Mouse (Mus musculus) 3134 (cell line): Measurements from ENCODE around the gene Gkn1.

Experiments used
- DNase-seq: peaks from one replicate; pipeline ENCODE4 v3.0.0-alpha.2; 2011; ENCODE audit warnings: low spot score; ENCODE audit not compliant: insufficient read length; ENCODE audit errors: extremely low read depth

The Gkn1 gene

DNA sequence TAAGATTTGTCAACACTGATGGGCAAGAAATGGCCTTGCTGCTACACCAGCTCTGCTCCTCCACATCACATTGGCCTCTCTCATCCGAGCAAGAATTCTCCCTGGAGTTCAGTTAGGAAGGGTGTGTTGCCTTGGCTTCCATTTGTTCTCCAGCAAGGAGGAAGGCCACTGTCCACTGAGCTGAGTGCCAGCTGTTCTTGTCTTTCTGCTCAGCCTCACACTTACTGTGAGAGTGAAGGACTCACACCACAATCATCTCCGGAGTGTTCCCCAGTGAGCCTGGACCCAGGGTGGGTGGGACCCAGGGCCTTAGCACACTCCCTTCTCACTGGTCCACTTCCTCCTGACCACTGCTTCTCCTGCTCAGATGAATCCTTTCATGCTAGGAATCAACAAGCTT, 23.8 kb downstream of the Gkn1 start:
- DNase-seq: no peak

DNA sequence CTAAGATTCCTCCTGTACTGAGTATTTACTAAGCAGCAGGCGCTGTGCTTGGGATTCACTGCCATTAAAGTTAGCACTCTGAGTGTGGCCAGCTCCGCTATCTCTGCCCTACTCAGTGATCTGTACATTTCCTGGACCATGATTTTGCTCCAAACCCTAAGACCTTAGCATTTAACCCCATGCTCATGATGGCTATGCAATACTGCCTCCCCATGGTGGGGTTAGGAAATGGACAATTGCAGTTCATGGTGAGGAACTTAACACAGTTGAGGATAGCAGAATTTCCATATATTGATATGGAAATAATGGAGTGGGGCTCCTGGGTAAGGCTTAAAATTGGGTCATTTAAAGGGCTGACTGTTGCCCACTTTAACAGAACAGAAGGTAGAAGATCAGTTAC, 27.4 kb downstream of the Gkn1 start:
- DNase-seq: no peak

DNA sequence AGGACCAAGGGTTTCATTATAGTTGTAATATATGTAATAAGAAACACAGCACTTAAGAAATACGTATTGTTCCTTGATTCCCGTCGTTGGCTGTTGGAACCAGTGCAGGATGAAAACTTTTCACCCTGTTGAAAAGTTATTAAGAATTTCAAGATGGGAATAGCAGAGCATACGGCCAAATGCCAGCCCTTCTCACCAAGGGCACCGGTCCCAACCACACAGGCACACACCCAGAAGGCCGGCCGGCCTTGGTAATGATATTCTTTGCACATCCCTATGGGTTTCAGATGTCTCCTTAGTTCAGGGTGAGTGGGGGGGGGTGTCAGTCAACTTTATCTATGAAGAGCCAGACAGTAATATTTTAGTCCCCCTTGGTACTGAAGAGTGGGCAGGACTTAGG, 32.1 kb downstream of the Gkn1 start:
- no peak for DNase-seq

DNA sequence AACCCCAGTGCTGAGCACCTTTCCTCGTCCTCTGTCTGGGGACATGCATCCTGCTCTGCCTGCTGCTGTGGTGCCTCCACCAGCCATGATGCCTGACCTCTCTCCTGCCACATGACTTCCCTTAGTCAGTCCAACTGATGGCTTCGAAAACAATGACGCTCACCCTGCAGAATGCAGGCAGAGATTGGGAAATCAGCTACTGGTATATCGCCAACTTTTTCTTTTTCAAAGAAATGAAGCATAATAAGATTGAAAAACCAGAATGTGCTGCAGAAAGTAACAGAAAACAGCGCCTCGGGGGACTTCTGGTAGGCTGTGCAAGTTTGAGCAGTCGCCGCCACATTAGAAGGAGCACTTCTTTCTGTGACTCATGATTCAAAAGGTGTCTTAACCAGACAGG, 33.8 kb downstream of the Gkn1 start:
- no peak for DNase-seq

DNA sequence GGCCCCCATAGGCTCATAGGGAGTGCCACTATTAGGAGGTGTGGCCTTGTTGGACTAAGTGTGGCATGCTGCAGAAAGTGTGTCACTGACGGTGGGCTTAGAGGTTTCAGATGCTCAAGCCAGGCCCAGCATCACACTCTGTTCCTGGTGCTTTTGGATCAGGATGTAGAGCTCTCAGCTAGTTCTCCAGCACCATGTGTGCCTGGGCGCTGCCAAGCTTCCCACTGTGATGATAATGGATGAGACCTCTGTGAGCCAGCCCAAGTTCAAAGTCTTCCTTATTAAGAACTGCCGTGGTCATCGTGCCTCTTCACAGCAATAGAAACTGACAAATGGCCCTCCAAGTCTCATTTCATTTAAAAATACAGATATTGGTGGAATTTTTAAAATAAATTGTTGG, 38.0 kb downstream of the Gkn1 start:
- DNase-seq: no peak

DNA sequence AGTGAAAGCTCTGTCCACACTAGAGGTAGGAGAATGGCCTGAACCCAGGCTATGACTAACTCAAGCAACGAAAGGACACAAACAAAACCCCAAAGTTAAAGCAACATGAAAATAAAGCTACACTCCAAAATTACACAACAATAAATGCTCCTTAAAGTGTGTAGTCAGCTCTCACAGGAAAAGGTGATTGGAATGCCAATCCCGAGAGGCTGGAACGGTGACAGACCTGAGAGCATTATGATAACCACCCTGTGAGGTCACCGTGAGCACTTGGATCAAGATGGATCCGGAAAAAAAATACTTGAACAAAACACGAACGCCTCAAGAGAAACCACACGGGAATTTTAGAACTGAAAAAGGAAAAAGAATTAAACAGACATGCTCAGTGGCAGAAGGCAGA, 46.3 kb downstream of the Gkn1 start:
- no peak for DNase-seq

DNA sequence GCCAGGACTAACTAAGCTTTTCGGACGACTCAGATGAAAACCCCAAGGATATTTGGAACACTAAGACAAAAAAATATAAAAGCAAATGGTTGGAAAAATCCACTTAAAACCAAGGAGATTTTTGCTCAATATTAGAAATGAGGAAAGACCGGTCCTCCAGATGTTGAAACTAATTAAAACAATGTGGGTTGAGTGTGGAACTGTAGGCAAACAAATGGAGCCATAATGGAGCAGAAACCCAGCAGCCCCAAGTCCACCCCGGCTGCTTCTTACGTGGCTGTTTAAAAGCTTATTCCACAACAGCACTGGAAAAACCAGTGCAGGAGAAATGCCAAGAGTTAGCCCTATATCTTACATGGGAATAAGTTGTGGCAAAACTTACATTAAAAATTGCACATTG, 48.0 kb downstream of the Gkn1 start:
- DNase-seq: no peak

DNA sequence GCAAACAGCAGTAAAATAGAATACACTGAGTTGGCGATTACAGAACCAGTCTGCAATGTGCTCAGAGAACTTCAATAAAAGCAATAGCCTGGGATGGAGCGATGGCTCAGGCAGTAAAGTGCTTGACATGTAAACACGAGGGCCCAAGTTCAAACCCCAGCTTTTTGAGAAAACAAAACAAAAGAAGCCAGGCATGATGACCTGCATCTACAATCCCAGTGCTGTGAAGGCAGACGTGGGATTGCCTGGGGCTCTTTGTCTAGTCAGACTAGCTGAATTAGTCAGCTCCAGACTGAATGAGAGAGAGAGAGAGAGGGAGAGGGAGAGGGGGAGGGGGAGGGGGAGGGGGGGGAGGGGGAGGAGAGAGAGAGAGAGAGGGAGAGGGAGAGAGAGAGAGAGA, 48.8 kb downstream of the Gkn1 start:
- no peak for DNase-seq
